Mouse (Mus musculus): ENCODE data around the gene Trdn. TPM values are rescaled to one million over a fixed set of nuclear protein-coding genes. Genes with fewer than 3 reads are reported as not detected.

The Trdn gene
- polyA plus RNA-seq, 1 experiment from 2014 or later, result 0.10 TPM

DNA sequence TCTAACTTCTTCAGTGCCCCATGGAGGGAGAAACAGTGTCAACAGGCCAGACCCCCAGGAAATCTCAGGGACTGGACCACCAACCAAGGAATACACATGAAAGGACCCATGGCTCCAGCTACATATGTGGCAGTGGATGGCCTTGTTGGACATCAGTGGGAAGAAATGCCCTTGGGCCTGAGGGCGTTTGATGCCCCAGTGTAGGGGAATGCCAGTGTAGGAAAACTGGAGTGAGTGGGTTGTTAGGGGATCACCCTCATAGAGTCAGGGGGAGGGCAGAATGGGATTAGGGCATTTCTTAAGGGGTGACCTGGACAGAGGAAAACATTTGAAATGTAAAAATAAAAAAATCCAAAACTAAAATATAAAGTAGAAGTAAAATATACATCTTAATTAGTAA is 108.7 kb downstream of the Trdn start:
- 87% methylated on average over 1 of the region's 1 CpGs for WGBS
- no peaks in the 10 kb centered on the region for H3K27me3 ChIP-seq (ENCODE audit: low read depth, poor library complexity, severe bottlenecking)
- no peaks in the 10 kb centered on the region for H3K9me3 ChIP-seq (replicated peaks)
- no peaks in the 10 kb centered on the region for H3K36me3 ChIP-seq
- no peak overlapping the region for H3K4me3 ChIP-seq
- H3K27ac ChIP-seq, result no peak overlapping the region
- DNase-seq (ENCODE audit: low spot score), result no peak
- H3K4me1 ChIP-seq, result no peaks in the 10 kb centered on the region

DNA sequence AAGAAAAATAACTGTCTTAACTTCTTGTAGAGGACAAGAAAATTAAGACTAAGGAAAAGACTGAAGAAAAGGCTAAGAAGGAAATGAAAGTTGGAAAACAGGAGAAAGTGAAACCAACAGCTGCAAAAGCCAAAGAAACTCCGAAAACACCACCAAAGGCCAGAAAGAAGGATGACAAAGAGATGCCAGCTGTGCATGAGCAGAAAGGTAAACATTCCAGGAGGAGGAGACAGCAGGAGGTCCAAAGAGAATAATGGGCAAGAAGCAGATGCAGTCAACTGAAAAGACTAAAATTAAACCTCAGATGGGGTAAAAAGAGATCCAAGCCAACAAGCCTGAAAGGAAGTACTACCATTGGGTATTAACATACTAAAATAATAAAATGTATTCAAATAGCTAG is 115.6 kb downstream of the Trdn start:
- Histone ChIP-seq H3K4me3 (no peak overlapping the region), H3K27me3 (ENCODE audit: low read depth, poor library complexity, severe bottlenecking) (no peaks in the 10 kb centered on the region), H3K36me3 (no peaks in the 10 kb centered on the region), H3K4me1 (no peaks in the 10 kb centered on the region), H3K27ac (no peak overlapping the region), H3K9me3 (replicated peaks) (no peaks in the 10 kb centered on the region)
- WGBS, result 36% methylated on average over 1 of the region's 1 CpGs
- no peak for DNase-seq (ENCODE audit: low spot score)

DNA sequence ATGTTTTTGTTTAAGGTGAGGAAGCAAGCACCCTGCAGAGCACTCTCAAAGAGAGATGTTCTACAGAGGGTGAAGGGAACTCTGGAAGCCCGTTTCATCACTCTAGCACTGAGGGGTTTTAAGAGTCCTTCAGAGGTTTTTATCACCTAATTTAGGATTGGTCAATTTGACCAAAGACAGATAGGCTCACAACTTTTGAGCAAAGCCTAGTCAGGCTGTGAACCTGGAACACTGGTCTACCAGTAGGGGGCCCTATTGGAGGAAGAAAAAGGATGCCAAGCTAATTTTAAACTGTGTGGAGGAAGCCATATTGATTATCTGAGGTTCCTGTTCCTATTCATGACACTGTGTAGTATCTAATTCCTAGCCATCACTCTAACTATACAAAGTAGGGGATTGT is 117.9 kb downstream of the Trdn start:
- no peak for DNase-seq (ENCODE audit: low spot score)
- no peaks in the 10 kb centered on the region for H3K36me3 ChIP-seq
- WGBS, result 68% methylated on average over 1 of the region's 1 CpGs
- no peaks in the 10 kb centered on the region for H3K4me1 ChIP-seq
- no peaks in the 10 kb centered on the region for H3K27me3 ChIP-seq (ENCODE audit: low read depth, poor library complexity, severe bottlenecking)
- H3K9me3 ChIP-seq (replicated peaks), result no peaks in the 10 kb centered on the region
- H3K27ac ChIP-seq, result no peak overlapping the region
- H3K4me3 ChIP-seq, result no peak overlapping the region

DNA sequence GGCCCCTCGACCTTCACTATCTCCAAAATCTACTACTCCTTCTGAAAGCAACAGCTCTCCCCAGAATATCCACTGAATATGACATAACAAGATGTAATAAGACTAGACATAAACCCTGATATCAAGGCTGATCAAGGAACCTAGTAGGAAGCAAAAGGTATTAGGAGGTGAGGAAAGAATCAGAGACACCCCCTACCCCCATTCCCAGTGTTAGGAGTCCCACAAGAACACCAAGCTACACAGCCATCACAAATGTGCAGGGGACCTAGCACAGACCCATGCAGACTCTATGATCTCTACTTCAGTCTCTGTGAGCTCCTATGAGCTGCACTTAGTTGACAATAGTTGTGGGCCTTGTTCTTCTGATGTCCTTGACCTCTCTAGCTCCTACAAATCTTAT is 130.1 kb downstream of the Trdn start:
- WGBS, result 88% methylated on average over 1 of the region's 1 CpGs
- H3K36me3 ChIP-seq, result no peaks in the 10 kb centered on the region
- no peak overlapping the region for H3K27ac ChIP-seq
- H3K9me3 ChIP-seq (replicated peaks), result no peaks in the 10 kb centered on the region
- no peaks in the 10 kb centered on the region for H3K27me3 ChIP-seq (ENCODE audit: low read depth, poor library complexity, severe bottlenecking)
- no peak for DNase-seq (ENCODE audit: low spot score)
- H3K4me3 ChIP-seq, result no peak overlapping the region
- no peaks in the 10 kb centered on the region for H3K4me1 ChIP-seq

DNA sequence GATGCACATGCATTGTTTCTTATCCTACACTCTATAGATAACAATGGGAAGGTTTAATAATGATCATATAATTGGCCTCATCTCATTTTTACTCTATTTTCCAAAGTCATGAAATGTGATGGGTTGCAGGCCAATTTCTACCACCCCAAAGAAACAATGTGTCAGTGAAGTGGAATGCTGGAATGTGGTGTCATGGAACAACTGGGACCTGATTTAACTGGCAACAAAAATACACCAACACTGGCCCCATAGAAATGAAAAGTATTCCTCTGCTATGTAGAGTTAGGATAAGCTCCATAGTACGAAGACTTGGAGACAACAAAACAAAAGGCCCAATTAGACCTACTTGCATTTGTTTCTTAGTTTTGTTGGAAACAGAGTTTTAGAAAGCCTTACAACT is 173.6 kb downstream of the Trdn start:
- no peaks in the 10 kb centered on the region for H3K4me1 ChIP-seq
- H3K27ac ChIP-seq, result no peak overlapping the region

DNA sequence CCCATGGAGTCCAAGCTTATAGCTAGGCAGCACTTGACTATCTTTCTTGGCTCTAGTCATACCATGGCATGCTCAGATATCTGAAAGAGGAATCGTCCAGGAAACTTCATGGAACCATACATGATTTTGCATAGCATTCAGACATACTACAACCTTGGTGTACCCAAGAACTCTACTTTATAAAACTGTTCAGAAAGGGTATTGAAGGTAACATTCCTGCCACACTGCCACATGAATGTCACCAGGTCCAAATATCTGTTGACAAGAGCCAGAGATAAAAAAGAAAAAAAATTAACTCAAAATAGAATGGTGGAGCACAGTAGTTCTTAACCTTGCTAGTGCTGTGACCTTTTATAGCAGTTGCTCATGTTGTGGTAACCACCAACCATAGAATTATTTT is 175.8 kb downstream of the Trdn start:
- H3K4me1 ChIP-seq, result no peaks in the 10 kb centered on the region
- no peak for DNase-seq (ENCODE audit: low spot score)

More for the DNA sequence above, 173.6 kb downstream of the Trdn start:
- DNase-seq (ENCODE audit: low spot score), result no peak
- H3K36me3 ChIP-seq, result no peaks in the 10 kb centered on the region
- 88% methylated on average over 1 of the region's 1 CpGs for WGBS
- no peaks in the 10 kb centered on the region for H3K9me3 ChIP-seq (replicated peaks)
- no peak overlapping the region for H3K4me3 ChIP-seq
- H3K27me3 ChIP-seq (ENCODE audit: low read depth, poor library complexity, severe bottlenecking), result no peaks in the 10 kb centered on the region

DNA sequence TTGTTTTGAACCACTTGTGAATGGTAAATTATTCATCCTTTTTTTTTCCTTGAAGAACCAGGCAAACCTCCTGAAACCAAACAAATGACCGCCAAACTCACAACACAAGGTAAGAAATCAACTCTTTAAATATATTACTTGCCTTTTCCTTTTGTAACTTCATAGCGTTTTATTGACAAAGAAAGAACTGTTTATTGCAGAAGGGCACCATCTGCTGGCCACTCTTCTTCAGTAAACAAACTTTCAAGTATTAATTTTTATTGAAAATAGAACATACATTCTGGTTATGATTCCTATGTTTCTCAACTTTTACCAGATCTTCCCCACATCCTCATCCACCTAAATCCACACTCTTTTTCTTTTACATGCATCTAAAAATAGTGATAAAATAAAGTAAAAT is 224.6 kb downstream of the Trdn start:
- no peak overlapping the region for H3K4me3 ChIP-seq
- DNase-seq (ENCODE audit: low spot score), result no peak
- H3K27ac ChIP-seq, result no peak overlapping the region
- H3K36me3 ChIP-seq, result no peaks in the 10 kb centered on the region
- 47% methylated on average over 2 of the region's 2 CpGs for WGBS
- no peaks in the 10 kb centered on the region for H3K9me3 ChIP-seq (replicated peaks)
- no peaks in the 10 kb centered on the region for H3K4me1 ChIP-seq
- no peaks in the 10 kb centered on the region for H3K27me3 ChIP-seq (ENCODE audit: low read depth, poor library complexity, severe bottlenecking)

More for the DNA sequence above, 175.8 kb downstream of the Trdn start:
- no peaks in the 10 kb centered on the region for H3K27me3 ChIP-seq (ENCODE audit: low read depth, poor library complexity, severe bottlenecking)
- no peak overlapping the region for H3K4me3 ChIP-seq
- no peak overlapping the region for H3K27ac ChIP-seq
- H3K36me3 ChIP-seq, result no peaks in the 10 kb centered on the region
- WGBS, result 76% methylated on average over 1 of the region's 1 CpGs
- no peaks in the 10 kb centered on the region for H3K9me3 ChIP-seq (replicated peaks)

DNA sequence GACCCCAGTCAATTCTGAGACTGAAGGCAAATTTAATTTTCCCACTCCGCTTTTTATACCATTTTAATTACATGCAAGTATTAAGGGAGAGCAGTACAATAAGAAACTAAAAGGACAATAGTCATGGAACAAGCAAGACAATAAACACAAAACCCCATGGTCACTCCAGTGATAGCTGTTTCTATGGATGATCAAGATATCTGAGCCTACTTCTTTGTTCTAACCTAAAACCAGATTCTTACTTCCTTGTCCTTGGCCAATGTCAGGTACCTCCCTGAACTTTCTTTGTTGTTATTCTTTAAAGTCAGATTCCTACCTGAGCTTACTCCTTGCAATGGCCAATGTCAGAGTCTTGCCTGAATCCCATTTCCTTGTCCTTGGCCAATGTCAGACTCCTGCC is 272.7 kb downstream of the Trdn start:
- no peaks in the 10 kb centered on the region for H3K9me3 ChIP-seq (replicated peaks)
- WGBS, result 86% methylated on average over 1 of the region's 1 CpGs
- no peaks in the 10 kb centered on the region for H3K4me1 ChIP-seq
- DNase-seq (ENCODE audit: low spot score), result no peak
- no peak overlapping the region for H3K27ac ChIP-seq
- no peaks in the 10 kb centered on the region for H3K36me3 ChIP-seq
- no peaks in the 10 kb centered on the region for H3K27me3 ChIP-seq (ENCODE audit: low read depth, poor library complexity, severe bottlenecking)
- H3K4me3 ChIP-seq, result no peak overlapping the region

DNA sequence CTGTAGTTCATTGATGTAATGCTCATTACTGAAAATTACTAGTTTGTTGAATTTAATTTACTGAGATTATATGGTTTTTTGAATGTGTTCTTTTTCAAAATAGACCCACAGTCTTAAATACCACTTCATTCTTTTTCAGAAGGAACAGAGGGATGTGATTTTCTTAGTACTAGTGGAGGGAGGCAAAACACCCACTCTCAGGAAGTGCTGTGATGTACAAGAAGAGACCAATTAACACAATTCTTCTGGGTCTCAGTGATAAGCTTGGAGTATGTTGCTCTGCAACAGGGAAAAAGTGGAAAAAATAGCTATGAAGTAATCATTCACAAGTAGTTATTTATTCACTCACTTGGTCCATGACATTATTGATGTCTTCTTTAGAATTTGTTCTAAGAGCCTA is 286.2 kb downstream of the Trdn start:
- H3K27ac ChIP-seq, result no peak overlapping the region
- no peaks in the 10 kb centered on the region for H3K36me3 ChIP-seq
- no peaks in the 10 kb centered on the region for H3K4me1 ChIP-seq
- DNase-seq (ENCODE audit: low spot score), result no peak
- H3K4me3 ChIP-seq, result no peak overlapping the region
- no peaks in the 10 kb centered on the region for H3K9me3 ChIP-seq (replicated peaks)
- no peaks in the 10 kb centered on the region for H3K27me3 ChIP-seq (ENCODE audit: low read depth, poor library complexity, severe bottlenecking)

DNA sequence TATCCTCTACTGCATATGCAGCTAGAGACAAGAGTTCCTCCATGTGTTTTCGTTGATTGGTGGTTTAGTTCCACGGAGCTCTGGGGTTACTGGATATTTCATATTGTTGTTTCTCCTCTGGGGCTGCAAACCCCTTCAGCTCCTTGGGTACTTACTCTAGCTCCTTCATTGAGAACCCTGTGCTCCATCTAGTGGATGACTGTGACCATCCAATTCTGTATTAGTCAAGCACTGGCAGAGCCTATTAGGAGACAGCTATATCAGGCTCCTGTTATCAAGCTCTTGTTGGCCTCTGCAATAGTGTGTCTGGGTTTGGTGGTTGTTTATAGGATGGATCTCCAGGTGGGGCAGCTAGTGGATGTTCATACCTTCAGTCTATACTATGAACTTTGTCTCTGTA is 290.2 kb downstream of the Trdn start:
- no peaks in the 10 kb centered on the region for H3K36me3 ChIP-seq
- no peak for DNase-seq (ENCODE audit: low spot score)
- no peaks in the 10 kb centered on the region for H3K27me3 ChIP-seq (ENCODE audit: low read depth, poor library complexity, severe bottlenecking)
- no peaks in the 10 kb centered on the region for H3K4me1 ChIP-seq
- no peak overlapping the region for H3K27ac ChIP-seq
- 64% methylated on average over 2 of the region's 2 CpGs for WGBS
- no peaks in the 10 kb centered on the region for H3K9me3 ChIP-seq (replicated peaks)
- no peak overlapping the region for H3K4me3 ChIP-seq

DNA sequence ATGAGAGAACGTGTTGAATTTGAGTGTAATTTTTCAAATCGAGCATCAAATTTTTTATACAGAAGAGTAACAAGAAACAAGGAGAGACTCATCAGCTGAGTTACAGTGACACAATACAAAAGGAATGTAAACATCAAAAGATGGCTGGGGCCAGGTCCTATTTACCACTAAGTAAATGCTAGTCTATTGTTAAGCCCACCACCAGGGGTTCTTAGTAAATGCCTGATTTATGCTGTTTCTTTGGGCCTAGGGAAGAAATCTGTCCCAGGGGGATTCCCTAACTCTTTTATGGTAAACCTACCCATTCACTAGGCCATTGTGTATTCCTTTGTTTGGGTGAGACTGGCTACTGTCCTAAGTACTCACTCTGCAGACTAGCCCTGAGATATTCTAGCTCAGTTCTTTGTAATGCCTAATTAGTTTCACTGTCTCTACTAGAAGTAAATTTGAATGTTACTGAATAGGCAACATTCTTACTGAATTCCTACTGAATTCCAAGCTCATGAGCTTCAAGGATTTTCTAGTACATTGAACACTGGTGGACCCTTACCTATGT is 295.2 kb downstream of the Trdn start:
- WGBS, result 90% methylated on average over 2 of the region's 2 CpGs
- Histone ChIP-seq H3K9me3 (replicated peaks) (no peaks in the 10 kb centered on the region), H3K4me1 (no peaks in the 10 kb centered on the region), H3K27me3 (ENCODE audit: low read depth, poor library complexity, severe bottlenecking) (no peaks in the 10 kb centered on the region), H3K4me3 (no peak overlapping the region), H3K27ac (no peak overlapping the region), H3K36me3 (no peaks in the 10 kb centered on the region)
- no peak for DNase-seq (ENCODE audit: low spot score)

Other genes starting within 250 kb of the Trdn start
- 0.18 TPM in 1 of 2 replicates, not detected in the other for gene Nkain2, start 190.1 kb upstream of the Trdn start, polyA plus RNA-seq (2016; fragmentation: Nextera tagmentation; extraction: Ambion mirVana)

Data from limb, embryonic 10.5 days (tissue).